Mouse (Mus musculus) erythroblast, adult 5-6 weeks (primary cell): ENCODE data around the gene 9330182O14Rik. TPM values are rescaled to one million over a fixed set of nuclear protein-coding genes. Genes with fewer than 3 reads are reported as not detected.

Experiments
- ATAC-seq: replicated peaks from 2 replicates; pipeline ENCODE4 v1.8.0; 2016; ENCODE audit warnings: moderate number of reproducible peaks, mild to moderate bottlenecking, moderate TSS enrichment, inconsistent platforms; ENCODE audit not compliant: poor library complexity, low FRiP score, severe bottlenecking
- total RNA-seq, 2 experiments: library from RNA; stranded (forward) in 1 of 2; stranded (reverse) in 1 of 2; fragments of 150-400 nt in 1 of 2; fragments of 200-764, 138-1000 nt in 1 of 2; gene quantifications; 2 replicates each; pipeline versions ENCODE4 v1.2.3 to v1.2.4; 2015 to 2017; ENCODE audit warnings: low replicate concordance in 2 of 2

Gene 9330182O14Rik
- total RNA-seq, 2 experiments from 2014 or later, result not detected

- ATAC-seq, result no peak
These were observed 52.9 kb downstream of the 9330182O14Rik start for GRCm38 (mm10) chr15:40187017-40187416.
